Mouse (Mus musculus): Measurements from ENCODE around the gene Cdk2ap2. TPM values are rescaled to one million over a fixed set of nuclear protein-coding genes. Genes with fewer than 3 reads are reported as not detected.
"Not testable (repeated sequence)": the region's sequence is repeated elsewhere in the genome, so short reads cannot be mapped to it uniquely, and the experiment has no call there.

Cdk2ap2 gene
- polyA plus RNA-seq, 1 experiment, result 26.9 TPM

DNA sequence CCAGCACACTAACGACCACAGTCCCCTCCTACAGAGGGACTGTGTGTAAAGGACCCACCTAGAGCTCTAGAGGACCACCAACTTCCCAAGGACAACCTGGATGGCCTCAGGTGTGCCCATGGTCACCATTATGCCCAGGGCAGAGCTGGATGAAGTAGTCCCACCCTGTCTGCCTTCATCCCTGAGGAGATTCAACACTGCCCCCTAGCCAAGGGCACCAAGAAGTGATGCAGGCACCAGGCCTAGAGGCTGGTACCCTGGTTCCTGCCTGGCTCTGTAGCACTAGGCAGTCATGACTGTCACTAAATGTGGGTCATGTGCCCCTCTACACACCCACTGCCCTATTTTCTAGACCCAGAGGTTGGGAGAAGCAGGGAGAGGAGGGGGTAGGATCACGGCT lies 34.8 kb downstream of the Cdk2ap2 start:
- H3K9ac ChIP-seq (ENCODE audit: low read depth, poor library complexity, severe bottlenecking), result no peak overlapping the region
- no peak overlapping the region for H3K27ac ChIP-seq (ENCODE audit: insufficient read depth, low read length)
- H3K9me3 ChIP-seq (replicated peaks; ENCODE audit: control insufficient read depth, insufficient read depth, low read length, poor library complexity, severe bottlenecking), result no peaks in the 10 kb centered on the region
- H3K4me3 ChIP-seq (ENCODE audit: low read depth, low read length), result no peak overlapping the region
- H3K27me3 ChIP-seq (ENCODE audit: control insufficient read depth, insufficient read depth, low read length, poor library complexity, severe bottlenecking), result no peaks in the 10 kb centered on the region
- no peak for TF ChIP-seq EP300 (IDR thresholded peaks at IDR 0.05; ENCODE audit: insufficient read depth, low read depth, low read length)
- TF ChIP-seq POLR2A (IDR thresholded peaks at IDR 0.05; ENCODE audit: insufficient read depth, low read length), result no peak
- TF ChIP-seq CTCF (IDR thresholded peaks at IDR 0.05; ENCODE audit: low read depth, low read length), result no peak
- 0 out of 2 replicates have a peak, but pooled peaks cover 6% of the 10 kb centered on the region for H3K36me3 ChIP-seq (ENCODE audit: control insufficient read depth, insufficient read depth, low read length, poor library complexity, severe bottlenecking)
- H3K4me1 ChIP-seq (ENCODE audit: control insufficient read depth, insufficient read depth, low read length), result peaks cover 5% of the 10 kb centered on the region

DNA sequence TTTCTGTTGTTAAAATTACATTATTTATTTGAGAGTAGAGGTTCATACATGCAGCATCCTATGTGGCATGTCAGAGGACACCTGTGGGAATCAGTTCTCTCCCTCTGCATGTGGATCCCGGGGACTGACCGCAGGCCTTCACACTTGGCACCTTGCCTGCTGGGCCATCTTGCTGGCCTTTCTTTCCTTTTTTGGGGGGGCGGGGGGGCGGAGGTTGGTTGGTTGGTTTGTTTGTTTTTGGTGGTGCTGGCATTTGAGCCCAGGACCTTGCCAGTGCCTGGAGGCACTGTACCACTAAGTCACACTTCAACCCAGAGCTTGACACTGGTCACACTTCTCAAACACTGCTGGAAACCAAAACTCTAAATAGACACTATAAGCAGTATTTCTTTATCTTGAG lies 37.4 kb downstream of the Cdk2ap2 start:
- H3K4me1 ChIP-seq (ENCODE audit: control insufficient read depth, insufficient read depth, low read length), result peaks cover 4% of the 10 kb centered on the region
- no peak overlapping the region for H3K4me3 ChIP-seq (ENCODE audit: low read depth, low read length)
- no peak for TF ChIP-seq POLR2A (IDR thresholded peaks at IDR 0.05; ENCODE audit: insufficient read depth, low read length)
- no peak for TF ChIP-seq EP300 (IDR thresholded peaks at IDR 0.05; ENCODE audit: insufficient read depth, low read depth, low read length)
- no peak for TF ChIP-seq CTCF (IDR thresholded peaks at IDR 0.05; ENCODE audit: low read depth, low read length)
- H3K27ac ChIP-seq (ENCODE audit: insufficient read depth, low read length), result no peak overlapping the region
- H3K9ac ChIP-seq (ENCODE audit: low read depth, poor library complexity, severe bottlenecking), result no peak overlapping the region
- H3K9me3 ChIP-seq (replicated peaks; ENCODE audit: control insufficient read depth, insufficient read depth, low read length, poor library complexity, severe bottlenecking), result no peaks in the 10 kb centered on the region
- H3K27me3 ChIP-seq (ENCODE audit: control insufficient read depth, insufficient read depth, low read length, poor library complexity, severe bottlenecking), result no peaks in the 10 kb centered on the region
- 0 out of 2 replicates have a peak, but pooled peaks cover 6% of the 10 kb centered on the region for H3K36me3 ChIP-seq (ENCODE audit: control insufficient read depth, insufficient read depth, low read length, poor library complexity, severe bottlenecking)

DNA sequence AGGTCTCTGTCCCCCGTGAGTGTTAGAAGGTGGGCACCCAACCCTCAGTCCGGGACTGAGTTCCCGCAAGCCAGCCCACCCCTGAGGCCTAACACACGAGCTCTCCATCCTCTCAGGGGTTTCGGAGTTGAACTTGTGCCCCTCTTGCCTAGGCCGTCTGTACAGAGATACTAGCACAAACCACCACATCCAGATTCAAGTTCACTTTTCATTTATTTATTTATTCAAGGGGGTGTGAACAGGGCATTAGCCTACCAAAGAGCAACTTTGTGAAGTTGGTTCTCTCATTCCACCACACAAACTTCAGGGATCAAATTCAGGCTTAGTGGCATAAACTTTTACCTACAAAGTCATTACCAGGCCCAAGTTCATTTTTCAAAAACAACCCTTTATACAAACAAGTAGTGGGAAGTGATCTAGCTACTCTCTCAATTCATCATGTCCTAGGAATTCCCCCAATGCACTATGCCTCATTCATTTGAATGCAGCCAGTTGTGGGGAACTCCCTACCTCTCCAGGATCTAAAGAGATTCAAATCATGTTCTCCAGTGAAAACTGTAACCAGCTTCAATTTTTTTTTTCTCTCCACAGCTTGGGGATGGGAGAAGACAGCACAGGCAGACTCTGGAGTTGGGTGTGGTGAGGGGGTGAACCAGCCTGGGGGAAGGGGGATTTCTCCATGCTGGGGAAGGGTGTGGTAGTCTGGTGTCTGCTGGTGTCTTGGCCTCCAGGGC lies 38.4 kb downstream of the Cdk2ap2 start:
- H3K27me3 ChIP-seq (ENCODE audit: control insufficient read depth, insufficient read depth, low read length, poor library complexity, severe bottlenecking); H3K9me3 ChIP-seq (replicated peaks; ENCODE audit: control insufficient read depth, insufficient read depth, low read length, poor library complexity, severe bottlenecking); H3K36me3 ChIP-seq (ENCODE audit: control insufficient read depth, insufficient read depth, low read length, poor library complexity, severe bottlenecking); H3K4me3 ChIP-seq (ENCODE audit: low read depth, low read length); H3K9ac ChIP-seq (ENCODE audit: low read depth, poor library complexity, severe bottlenecking); H3K4me1 ChIP-seq (ENCODE audit: control insufficient read depth, insufficient read depth, low read length): not testable (repeated sequence)
- H3K27ac ChIP-seq (ENCODE audit: insufficient read depth, low read length), result peak overlapping the region; percentile 40; the same call in 1 of the 2 replicates

DNA sequence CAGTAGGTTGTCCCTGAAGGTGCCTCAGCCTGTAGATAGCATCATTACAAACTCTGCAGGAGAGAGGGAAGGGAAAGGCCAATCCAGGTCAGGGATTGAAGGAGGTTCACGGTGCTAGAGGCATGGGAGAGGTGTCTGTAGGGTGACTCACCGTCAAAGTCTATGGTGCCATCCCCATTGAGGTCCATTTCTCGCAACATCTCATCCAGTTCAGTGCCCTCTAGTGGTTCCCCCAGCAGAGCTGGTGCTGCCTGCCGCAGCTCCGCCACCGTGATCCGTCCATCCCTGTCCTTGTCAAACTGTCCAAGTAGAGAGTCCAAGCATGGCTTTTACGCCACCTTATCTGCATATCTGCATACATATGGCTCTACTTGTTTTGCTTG lies 39.0 kb downstream of the Cdk2ap2 start:
- H3K9ac ChIP-seq (ENCODE audit: low read depth, poor library complexity, severe bottlenecking); H3K36me3 ChIP-seq (ENCODE audit: control insufficient read depth, insufficient read depth, low read length, poor library complexity, severe bottlenecking); H3K9me3 ChIP-seq (replicated peaks; ENCODE audit: control insufficient read depth, insufficient read depth, low read length, poor library complexity, severe bottlenecking); H3K27me3 ChIP-seq (ENCODE audit: control insufficient read depth, insufficient read depth, low read length, poor library complexity, severe bottlenecking); H3K4me3 ChIP-seq (ENCODE audit: low read depth, low read length); H3K4me1 ChIP-seq (ENCODE audit: control insufficient read depth, insufficient read depth, low read length): not testable (repeated sequence)
- TF ChIP-seq CTCF (IDR thresholded peaks at IDR 0.05; ENCODE audit: low read depth, low read length) (peak; percentile 39), EP300 (IDR thresholded peaks at IDR 0.05; ENCODE audit: insufficient read depth, low read depth, low read length) (0 out of 2 replicates have a peak, but pooled peaks have one; percentile 24)
- H3K27ac ChIP-seq (ENCODE audit: insufficient read depth, low read length), result peak overlapping the region; percentile 40; the same call in 1 of the 2 replicates

DNA sequence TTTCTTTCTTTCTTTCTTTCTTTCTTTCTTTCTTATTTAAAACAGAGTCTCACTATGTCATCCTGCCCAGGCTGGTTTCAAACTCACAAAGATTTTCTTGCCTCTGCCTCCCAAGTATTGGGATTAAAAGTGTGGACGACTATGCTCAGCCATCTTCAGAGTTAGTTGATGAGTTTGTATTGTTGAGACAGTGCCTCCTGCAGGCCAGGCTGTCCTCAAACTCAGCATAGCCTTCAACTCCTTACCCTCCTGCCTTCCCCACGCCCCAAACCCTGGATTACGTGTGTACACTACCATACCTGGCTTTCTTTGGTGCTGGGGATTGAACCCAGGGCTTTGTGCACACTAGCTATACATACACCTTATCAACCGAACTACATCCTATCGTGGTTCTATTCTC lies 39.5 kb downstream of the Cdk2ap2 start:
- H3K36me3 ChIP-seq (ENCODE audit: control insufficient read depth, insufficient read depth, low read length, poor library complexity, severe bottlenecking), result 0 out of 2 replicates have a peak, but pooled peaks cover 3% of the 10 kb centered on the region
- H3K4me3 ChIP-seq (ENCODE audit: low read depth, low read length), result no peak overlapping the region
- H3K27ac ChIP-seq (ENCODE audit: insufficient read depth, low read length), result no peak overlapping the region
- TF ChIP-seq CTCF (IDR thresholded peaks at IDR 0.05; ENCODE audit: low read depth, low read length), result peak; percentile 12
- TF ChIP-seq POLR2A (IDR thresholded peaks at IDR 0.05; ENCODE audit: insufficient read depth, low read length), result no peak
- no peak overlapping the region for H3K9ac ChIP-seq (ENCODE audit: low read depth, poor library complexity, severe bottlenecking)
- H3K4me1 ChIP-seq (ENCODE audit: control insufficient read depth, insufficient read depth, low read length), result peaks cover 4% of the 10 kb centered on the region
- H3K9me3 ChIP-seq (replicated peaks; ENCODE audit: control insufficient read depth, insufficient read depth, low read length, poor library complexity, severe bottlenecking), result no peaks in the 10 kb centered on the region
- H3K27me3 ChIP-seq (ENCODE audit: control insufficient read depth, insufficient read depth, low read length, poor library complexity, severe bottlenecking), result no peaks in the 10 kb centered on the region

DNA sequence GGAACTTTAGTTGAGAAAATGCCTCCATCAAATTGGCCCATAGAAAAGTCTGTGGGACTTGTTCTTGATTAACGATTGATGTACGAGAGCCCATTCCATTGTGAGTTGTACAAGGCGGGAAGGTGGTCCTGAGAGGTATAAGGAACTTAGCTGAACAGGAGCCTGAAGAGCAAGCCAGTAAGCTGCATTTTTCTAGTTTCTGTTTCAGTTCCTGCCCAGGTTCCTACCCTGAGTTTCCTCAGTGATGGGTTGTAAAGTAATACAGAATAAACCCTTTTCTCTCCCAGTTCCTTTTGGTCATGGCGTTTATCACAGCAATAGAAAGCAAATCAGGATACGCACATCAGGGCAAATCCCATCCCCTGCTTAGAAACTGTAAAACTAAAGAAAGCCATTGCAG lies 40.9 kb downstream of the Cdk2ap2 start:
- no peaks in the 10 kb centered on the region for H3K9me3 ChIP-seq (replicated peaks; ENCODE audit: control insufficient read depth, insufficient read depth, low read length, poor library complexity, severe bottlenecking)
- no peaks in the 10 kb centered on the region for H3K36me3 ChIP-seq (ENCODE audit: control insufficient read depth, insufficient read depth, low read length, poor library complexity, severe bottlenecking)
- no peak overlapping the region for H3K4me3 ChIP-seq (ENCODE audit: low read depth, low read length)
- no peak overlapping the region for H3K27ac ChIP-seq (ENCODE audit: insufficient read depth, low read length)
- no peaks in the 10 kb centered on the region for H3K27me3 ChIP-seq (ENCODE audit: control insufficient read depth, insufficient read depth, low read length, poor library complexity, severe bottlenecking)
- no peak overlapping the region for H3K9ac ChIP-seq (ENCODE audit: low read depth, poor library complexity, severe bottlenecking)
- TF ChIP-seq POLR2A (IDR thresholded peaks at IDR 0.05; ENCODE audit: insufficient read depth, low read length) (no peak), CTCF (IDR thresholded peaks at IDR 0.05; ENCODE audit: low read depth, low read length) (no peak), EP300 (IDR thresholded peaks at IDR 0.05; ENCODE audit: insufficient read depth, low read depth, low read length) (no peak)
- peaks cover 4% of the 10 kb centered on the region for H3K4me1 ChIP-seq (ENCODE audit: control insufficient read depth, insufficient read depth, low read length)

All from ES-Bruce4 (cell line).